Mouse (Mus musculus) neural tube, embryonic 13.5 days (tissue): ENCODE data around the gene Map2k5. TPM values are rescaled to one million over a fixed set of nuclear protein-coding genes. Genes with fewer than 3 reads are reported as not detected.

ENCODE experiments used
- ATAC-seq: fragments of 200-750 bp; cut with Nextera tagmentation; 2 replicates; pipeline ENCODE4 v1.8.0; 2017; ENCODE audit warnings: low read depth, mild to moderate bottlenecking, moderate TSS enrichment, moderate library complexity
- H3K27ac ChIP-seq: fragments of 300-500 bp; sonication (generic); replicated peaks from 2 replicates; pipeline ENCODE4 v1.5.1; 2015; ENCODE audit warnings: moderate library complexity, mild to moderate bottlenecking, inconsistent platforms
- H3K27me3 ChIP-seq: fragments of 300-500 bp; sonication (generic); 2 replicates; pipeline ENCODE4 v1.6.1; 2015; ENCODE audit warnings: mild to moderate bottlenecking, inconsistent platforms
- H3K36me3 ChIP-seq: fragments of 300-500 bp; sonication (generic); 2 replicates; pipeline ENCODE4 v1.6.1; 2015; ENCODE audit warnings: mild to moderate bottlenecking, inconsistent platforms
- H3K4me1 ChIP-seq: fragments of 300-500 bp; sonication (generic); replicated peaks from 2 replicates; pipeline ENCODE4 v1.6.1; 2015; ENCODE audit warnings: inconsistent platforms
- H3K4me2 ChIP-seq: fragments of 300-500 bp; sonication (generic); 2 replicates; pipeline ENCODE4 v1.6.1; 2015; ENCODE audit warnings: inconsistent platforms, mild to moderate bottlenecking, moderate library complexity
- H3K4me3 ChIP-seq: fragments of 300-500 bp; sonication (generic); 2 replicates; pipeline ENCODE4 v1.5.1; 2015; ENCODE audit warnings: mild to moderate bottlenecking, inconsistent platforms
- H3K9ac ChIP-seq: fragments of 300-500 bp; sonication (generic); 2 replicates; pipeline ENCODE4 v1.6.1; 2015; ENCODE audit warnings: moderate library complexity, mild to moderate bottlenecking, inconsistent platforms
- H3K9me3 ChIP-seq: fragments of 300-500 bp; sonication (generic); 2 replicates; pipeline ENCODE4 v1.6.1; 2016; ENCODE audit warnings: inconsistent platforms
- WGBS: fragments of 180-500 bp; shearing (Covaris S2); methylation state at CpG from one replicate; pipeline ENCODE4 v1.1.7; 2015; 5-methylcytosine and 5-hydroxymethylcytosine counted together
- polyA plus RNA-seq: library from polyadenylated mRNA; unstranded; fragments of >200 nt; fragmentation: Nextera tagmentation; extraction: Ambion mirVana; gene quantifications from 2 replicates; pipeline ENCODE4 v1.2.1, GENCODE M21; 2015

The Map2k5 gene
- polyA plus RNA-seq, 1 experiment from 2014 or later: 40.0 TPM

DNA sequence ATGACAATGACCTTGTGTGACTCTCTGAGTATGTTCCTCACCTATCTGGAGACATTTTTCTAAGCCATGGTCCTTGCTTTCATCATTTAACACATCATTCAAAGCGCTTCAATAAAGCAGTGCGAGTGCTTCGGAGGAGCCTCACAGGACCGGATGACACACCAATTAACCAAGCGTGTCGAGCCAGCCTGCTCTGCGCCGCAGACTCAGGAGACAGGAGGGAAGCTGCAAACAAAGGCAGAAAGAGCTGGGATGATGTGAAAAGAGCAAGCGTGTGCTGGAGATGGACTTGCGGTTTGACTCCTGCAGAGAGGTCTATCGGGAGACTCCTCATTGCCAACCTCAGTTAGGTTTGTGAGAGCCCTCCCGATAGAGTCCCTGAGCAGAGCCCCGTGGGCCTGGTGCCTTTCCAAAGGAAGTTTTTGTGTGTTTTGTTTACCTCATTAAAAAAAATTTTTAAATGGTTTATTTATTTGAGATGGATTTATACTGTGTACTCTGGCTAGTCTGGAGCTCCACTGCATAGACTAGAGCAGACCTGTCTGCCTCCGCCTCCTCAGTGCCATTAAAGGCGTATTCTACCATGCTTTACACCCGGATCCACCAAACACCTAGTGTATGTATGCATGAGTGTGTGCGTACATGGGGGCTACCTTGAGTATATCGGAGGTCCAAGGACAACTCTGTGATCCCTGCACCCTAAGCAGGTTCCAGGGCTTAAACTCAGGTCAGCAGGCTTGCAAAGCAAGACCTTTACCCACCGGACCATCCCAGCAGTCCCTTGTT lies 126.7 kb downstream of the Map2k5 start:
- Histone ChIP-seq H3K27ac (peak overlapping the region; percentile 46), H3K9ac (0 out of 2 replicates have a peak overlapping the region, but pooled peaks have one; percentile 9), H3K27me3 (no peaks in the 10 kb centered on the region), H3K4me1 (peaks cover 12% of the 10 kb centered on the region), H3K36me3 (0 out of 2 replicates have a peak, but pooled peaks cover 7% of the 10 kb centered on the region), H3K9me3 (no peaks in the 10 kb centered on the region), H3K4me2 (0 out of 2 replicates have a peak overlapping the region, but pooled peaks have one; percentile 5), H3K4me3 (no peak overlapping the region)
- WGBS: 47% methylated on average over 19 of the region's 19 CpGs
- ATAC-seq: peak; percentile 69

DNA sequence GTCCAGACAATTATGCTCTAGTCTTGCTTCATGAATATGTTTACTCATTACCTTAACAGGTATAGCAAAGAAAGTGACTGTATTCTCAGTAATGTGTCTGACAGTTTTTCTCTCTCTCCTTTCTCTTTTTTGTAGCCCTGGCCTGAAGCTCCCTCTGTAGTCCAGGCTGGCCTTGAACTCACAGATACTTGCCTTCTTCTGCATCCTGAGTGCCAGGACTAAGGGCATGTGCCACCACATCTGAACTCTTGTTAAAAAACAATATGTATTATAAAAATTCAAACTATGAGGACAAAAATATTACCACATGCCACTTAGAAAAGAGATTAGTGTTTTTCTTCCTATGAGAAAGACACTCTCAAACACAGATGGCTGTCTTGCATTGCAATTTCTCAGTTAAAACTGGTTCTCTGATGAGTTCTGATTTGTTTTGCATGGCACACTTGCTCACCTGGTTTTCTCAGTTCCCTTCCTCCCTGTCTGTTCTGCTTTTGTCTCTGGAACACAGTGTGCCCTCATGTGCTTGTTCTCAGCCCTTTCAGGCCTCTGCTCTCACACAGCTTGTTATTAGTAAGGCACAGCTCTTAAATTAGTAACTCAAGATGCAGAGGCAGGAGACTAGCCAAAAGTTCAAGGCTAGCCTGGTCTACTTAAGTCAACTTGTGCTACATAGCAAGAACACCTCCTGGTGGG lies 129.5 kb downstream of the Map2k5 start:
- peaks cover 12% of the 10 kb centered on the region for H3K4me1 ChIP-seq
- no peak overlapping the region for H3K27ac ChIP-seq
- no peak overlapping the region for H3K4me3 ChIP-seq
- peaks cover 7% of the 10 kb centered on the region; the same call in 1 of the 2 replicates for H3K36me3 ChIP-seq
- no peak overlapping the region for H3K4me2 ChIP-seq
- no peaks in the 10 kb centered on the region for H3K9me3 ChIP-seq
- no peaks in the 10 kb centered on the region; the same call in 1 of the 2 replicates for H3K27me3 ChIP-seq
- H3K9ac ChIP-seq: no peak overlapping the region
- no peak for ATAC-seq

DNA sequence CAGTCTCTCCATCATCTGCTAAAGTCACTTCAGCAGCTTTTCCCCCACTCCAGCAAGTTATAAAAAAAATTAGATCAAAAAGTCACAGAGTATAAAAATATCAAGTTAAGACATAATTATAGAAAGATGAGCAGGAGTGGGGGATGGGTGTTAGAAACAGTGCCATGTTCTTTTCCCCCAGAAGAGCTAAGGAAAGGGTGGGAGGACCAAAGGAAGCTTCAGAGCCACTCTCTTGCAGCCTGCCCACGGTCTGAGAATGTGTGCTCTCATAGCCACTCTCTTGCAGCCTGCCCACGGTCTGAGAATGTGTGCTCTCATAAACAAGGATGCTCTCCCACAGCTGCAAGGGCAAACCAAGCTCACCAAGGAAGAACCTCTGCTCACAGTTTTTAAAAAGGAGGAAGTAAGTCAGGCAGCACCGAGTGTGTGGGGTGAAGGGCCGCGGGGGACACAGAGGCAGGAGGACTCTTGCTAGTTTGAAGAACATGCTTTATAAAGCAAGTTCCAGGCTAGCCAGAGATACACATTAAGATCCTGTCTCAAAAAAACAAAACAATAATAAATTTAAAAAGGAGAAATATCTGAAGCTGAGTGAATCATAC lies 131.0 kb downstream of the Map2k5 start:
- H3K9me3 ChIP-seq: no peaks in the 10 kb centered on the region
- no peaks in the 10 kb centered on the region; the same call in 1 of the 2 replicates for H3K27me3 ChIP-seq
- WGBS: 76% methylated on average over 5 of the region's 5 CpGs
- H3K9ac ChIP-seq: no peak overlapping the region
- H3K4me2 ChIP-seq: no peak overlapping the region
- no peak overlapping the region for H3K27ac ChIP-seq
- H3K36me3 ChIP-seq: peaks cover 7% of the 10 kb centered on the region; the same call in 1 of the 2 replicates
- no peak overlapping the region for H3K4me3 ChIP-seq
- ATAC-seq: no peak
- H3K4me1 ChIP-seq: peaks cover 26% of the 10 kb centered on the region

- Histone ChIP-seq H3K4me1 (peaks cover 50% of the 10 kb centered on the region), H3K9me3 (no peaks in the 10 kb centered on the region), H3K27me3 (no peaks in the 10 kb centered on the region; the same call in 1 of the 2 replicates), H3K27ac (peak overlapping the region; percentile 73), H3K4me3 (no peak overlapping the region), H3K9ac (no peak overlapping the region), H3K36me3 (peaks cover 7% of the 10 kb centered on the region; the same call in 1 of the 2 replicates), H3K4me2 (no peak overlapping the region)
- 15% methylated on average over 6 of the region's 6 CpGs for WGBS
- ATAC-seq: no peak
These were observed 135.7 kb downstream of the Map2k5 start for GRCm38 (mm10) chr9:63241961-63242360.

GRCm38 (mm10) chr9:63241241-63241640 lies 136.5 kb downstream of the Map2k5 start:
- no peak for ATAC-seq
- Histone ChIP-seq H3K9ac (no peak overlapping the region), H3K9me3 (no peaks in the 10 kb centered on the region), H3K4me1 (peaks cover 57% of the 10 kb centered on the region), H3K27me3 (no peaks in the 10 kb centered on the region; the same call in 1 of the 2 replicates), H3K36me3 (peaks cover 7% of the 10 kb centered on the region; the same call in 1 of the 2 replicates), H3K27ac (peak overlapping the region; percentile 73), H3K4me3 (no peak overlapping the region), H3K4me2 (0 out of 2 replicates have a peak overlapping the region, but pooled peaks have one; percentile 3)
- WGBS: 17% methylated on average over 8 of the region's 8 CpGs

- Histone ChIP-seq H3K4me3 (no peak overlapping the region), H3K9ac (peak overlapping the region; percentile 31; the same call in 1 of the 2 replicates), H3K36me3 (0 out of 2 replicates have a peak, but pooled peaks cover 4% of the 10 kb centered on the region), H3K9me3 (no peaks in the 10 kb centered on the region), H3K27ac (peak overlapping the region; percentile 14; the same call in 1 of the 2 replicates), H3K27me3 (no peaks in the 10 kb centered on the region), H3K4me2 (no peak overlapping the region), H3K4me1 (peaks cover 70% of the 10 kb centered on the region)
- WGBS: 24% methylated on average over 5 of the region's 5 CpGs
- no peak for ATAC-seq
These were observed 143.3 kb downstream of the Map2k5 start for GRCm38 (mm10) chr9:63234356-63234755.

DNA sequence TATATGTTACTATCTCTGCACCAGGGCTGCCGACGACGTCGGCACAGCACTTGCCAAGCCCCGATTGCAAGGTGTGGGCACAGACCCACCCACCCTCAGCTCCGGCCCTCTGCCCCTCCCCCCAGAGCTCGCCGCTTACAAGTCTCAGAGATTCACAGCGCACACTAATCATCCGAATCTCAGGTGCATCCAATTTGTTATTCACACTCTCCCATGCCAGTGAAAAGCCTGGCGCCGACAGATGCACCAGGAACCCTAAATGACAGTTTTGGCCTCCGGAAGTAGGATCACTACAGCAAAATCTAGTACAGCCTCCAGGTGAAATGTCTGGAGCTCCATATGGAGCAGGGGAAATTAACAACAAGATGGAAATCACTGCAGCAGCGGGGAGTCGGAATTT lies 147.4 kb downstream of the Map2k5 start:
- peak; percentile 63; the same call in 1 of the 2 replicates for ATAC-seq
- H3K4me1 ChIP-seq: peaks cover 37% of the 10 kb centered on the region
- 31% methylated on average over 15 of the region's 15 CpGs for WGBS
- no peak overlapping the region for H3K4me3 ChIP-seq
- no peaks in the 10 kb centered on the region for H3K27me3 ChIP-seq
- H3K9ac ChIP-seq: no peak overlapping the region
- H3K4me2 ChIP-seq: peak overlapping the region; percentile 38
- H3K9me3 ChIP-seq: no peaks in the 10 kb centered on the region
- 0 out of 2 replicates have a peak, but pooled peaks cover 4% of the 10 kb centered on the region for H3K36me3 ChIP-seq
- H3K27ac ChIP-seq: peak overlapping the region; percentile 46; the same call in 1 of the 2 replicates

DNA sequence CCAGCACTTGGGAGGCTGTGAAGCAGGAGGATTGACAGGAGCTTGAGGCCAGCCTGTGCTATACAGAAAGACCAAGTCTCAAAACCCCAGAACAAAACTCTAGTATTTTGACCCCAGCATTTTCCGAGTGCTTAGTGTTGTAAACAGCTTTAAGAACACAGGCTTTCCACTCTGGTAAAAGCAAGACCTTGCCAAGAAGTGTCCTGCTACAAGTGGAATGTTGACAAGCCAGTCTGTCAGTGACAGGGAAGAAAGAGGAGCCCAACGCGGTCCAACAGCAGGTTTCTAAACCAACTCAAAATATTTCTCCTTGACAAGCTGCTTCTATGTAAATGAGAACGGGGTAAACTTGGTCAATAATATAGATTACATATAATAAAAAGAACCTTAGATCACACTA lies 148.6 kb downstream of the Map2k5 start:
- H3K4me3 ChIP-seq: no peak overlapping the region
- H3K27me3 ChIP-seq: no peaks in the 10 kb centered on the region
- no peaks in the 10 kb centered on the region for H3K9me3 ChIP-seq
- peaks cover 27% of the 10 kb centered on the region for H3K4me1 ChIP-seq
- H3K9ac ChIP-seq: no peak overlapping the region
- WGBS: 84% methylated on average over 4 of the region's 4 CpGs
- no peak overlapping the region for H3K27ac ChIP-seq
- no peak overlapping the region for H3K4me2 ChIP-seq
- 0 out of 2 replicates have a peak, but pooled peaks cover 4% of the 10 kb centered on the region for H3K36me3 ChIP-seq
- ATAC-seq: no peak

DNA sequence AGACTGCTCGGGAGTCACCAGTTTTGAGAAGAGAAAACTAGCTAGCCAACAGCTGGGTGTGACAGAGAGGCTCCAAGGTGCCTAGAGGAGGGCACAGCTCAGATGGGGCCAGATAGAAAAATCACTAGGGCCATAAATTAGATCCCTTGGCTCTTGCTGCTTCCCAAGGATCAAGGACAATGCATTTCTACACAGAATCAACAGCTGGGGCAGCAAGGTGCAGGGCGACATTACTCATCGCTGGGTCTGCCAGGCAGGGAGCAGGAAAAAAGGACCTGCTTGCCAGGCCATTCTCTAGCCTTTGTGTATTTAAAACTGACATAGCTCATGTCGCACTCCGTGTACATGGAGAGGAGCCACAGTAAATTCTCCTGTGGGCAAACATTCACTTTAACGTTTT lies 155.5 kb downstream of the Map2k5 start:
- WGBS: 34% methylated on average over 6 of the region's 6 CpGs
- Histone ChIP-seq H3K27ac (peak overlapping the region; percentile 57), H3K9ac (no peak overlapping the region), H3K9me3 (no peaks in the 10 kb centered on the region), H3K36me3 (no peaks in the 10 kb centered on the region), H3K4me2 (no peak overlapping the region), H3K4me3 (no peak overlapping the region), H3K4me1 (peaks cover 49% of the 10 kb centered on the region), H3K27me3 (no peaks in the 10 kb centered on the region)
- no peak for ATAC-seq

DNA sequence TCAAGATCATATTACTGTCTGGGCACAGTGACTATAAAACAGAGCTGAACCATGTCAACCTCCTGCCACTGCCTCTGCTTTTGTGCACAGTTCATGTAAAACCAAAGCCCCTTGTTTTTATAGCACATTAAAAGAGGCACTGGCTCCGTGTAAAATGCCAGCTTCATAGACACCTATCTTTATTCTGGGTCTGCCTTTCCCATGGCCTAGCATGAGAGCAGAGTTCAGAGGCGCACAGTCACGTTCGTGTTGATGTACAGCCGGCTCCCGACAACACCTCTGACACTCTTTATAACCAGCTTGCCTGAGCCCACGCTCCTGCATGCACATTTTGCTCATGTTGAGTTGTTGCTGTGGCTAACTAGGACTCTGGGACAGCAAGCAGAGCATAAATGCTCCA lies 157.9 kb downstream of the Map2k5 start:
- H3K9ac ChIP-seq: 0 out of 2 replicates have a peak overlapping the region, but pooled peaks have one; percentile 2
- peak overlapping the region; percentile 57 for H3K27ac ChIP-seq
- no peak overlapping the region for H3K4me3 ChIP-seq
- H3K9me3 ChIP-seq: no peaks in the 10 kb centered on the region
- H3K4me1 ChIP-seq: peaks cover 68% of the 10 kb centered on the region
- H3K36me3 ChIP-seq: no peaks in the 10 kb centered on the region
- WGBS: 60% methylated on average over 7 of the region's 7 CpGs
- ATAC-seq: no peak
- H3K27me3 ChIP-seq: no peaks in the 10 kb centered on the region
- H3K4me2 ChIP-seq: no peak overlapping the region

DNA sequence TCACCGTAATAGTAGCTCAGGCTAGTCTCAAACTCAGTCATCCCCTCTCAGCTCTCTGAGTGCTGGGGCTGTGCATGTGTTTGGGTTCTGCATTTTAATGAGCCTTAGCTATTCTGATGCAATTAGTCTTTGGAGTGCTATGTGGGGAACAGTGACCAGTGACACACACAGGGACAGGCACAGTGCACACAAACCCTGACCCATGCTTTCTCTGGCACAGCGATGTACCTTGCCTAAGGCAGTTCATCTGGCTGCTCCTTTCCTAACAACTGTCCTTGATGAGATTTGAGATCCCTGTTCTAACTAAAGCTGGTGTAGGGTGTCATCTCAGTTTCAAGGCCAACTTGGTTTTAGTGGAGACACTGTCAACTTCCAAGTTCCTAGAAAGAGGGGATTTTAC lies 162.7 kb downstream of the Map2k5 start:
- peaks cover 46% of the 10 kb centered on the region for H3K4me1 ChIP-seq
- ATAC-seq: no peak
- H3K36me3 ChIP-seq: no peaks in the 10 kb centered on the region
- H3K9ac ChIP-seq: no peak overlapping the region
- WGBS: 57% methylated on average over 2 of the region's 2 CpGs
- H3K27me3 ChIP-seq: no peaks in the 10 kb centered on the region
- no peak overlapping the region for H3K27ac ChIP-seq
- H3K4me2 ChIP-seq: no peak overlapping the region
- H3K9me3 ChIP-seq: no peaks in the 10 kb centered on the region
- no peak overlapping the region for H3K4me3 ChIP-seq
